Mouse (Mus musculus) small intestine, adult 2 months (tissue): Measurements from ENCODE around the gene Capn12.

ENCODE experiments used
- CTCF ChIP-seq: fragments of 200-500 bp; IDR thresholded peaks from 2 replicates; pipeline ENCODE4 v1.5.1; 2012; ENCODE audit warnings: low read depth, mild to moderate bottlenecking, control low read depth, inconsistent platforms, low read length, moderate library complexity, mixed read lengths; ENCODE audit not compliant: insufficient replicate concordance, insufficient read length; ENCODE audit errors: extremely low read depth
- POLR2A ChIP-seq: fragments of 200-500 bp; IDR thresholded peaks from 2 replicates; pipeline ENCODE4 v1.6.1; 2012; ENCODE audit warnings: low read depth, mild to moderate bottlenecking, control low read depth, inconsistent platforms, low read length, moderate library complexity

DNA sequence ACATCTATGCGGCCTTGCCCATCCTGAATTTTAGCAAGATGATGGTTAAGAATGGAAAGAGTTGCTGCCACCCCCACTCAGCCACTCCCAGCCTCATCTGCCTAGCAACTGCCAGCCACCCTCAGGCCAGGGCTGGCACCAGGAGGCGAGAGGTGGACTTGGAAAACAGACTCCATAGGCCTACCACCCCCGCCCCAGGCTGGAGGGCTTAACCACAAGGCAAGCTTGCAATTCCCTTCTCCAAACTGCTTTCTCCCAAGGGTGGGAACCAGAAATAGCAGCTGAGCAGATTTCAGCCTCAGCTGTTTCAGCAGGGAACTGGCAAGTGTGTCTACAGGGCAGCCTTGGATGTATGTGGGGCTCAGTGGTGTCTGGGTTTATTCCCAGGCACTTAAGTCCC, 21.6 kb downstream of the Capn12 start:
- no peak for TF ChIP-seq CTCF
- no peak for TF ChIP-seq POLR2A
